Mouse (Mus musculus): Measurements from ENCODE around the gene Gm10251.
"Not testable (repeated sequence)": the region's sequence is repeated elsewhere in the genome, so short reads cannot be mapped to it uniquely, and the experiment has no call there.

Gene Gm10251

GRCm38 (mm10) chr14:6684070-6684469, at the start of gene Gm10251:
Gene Gm10251 (minus strand): TSS chr14:6684170.
- DNase-seq (ENCODE audit: low read depth) = not testable (repeated sequence)

GRCm38 (mm10) chr14:6720151-6720550, 36.2 kb upstream of the Gm10251 start, which contains the start of gene Gm8050:
Gene Gm8050 (minus strand): TSS chr14:6720251.
- not testable (repeated sequence) for DNase-seq (ENCODE audit: low read depth)

GRCm38 (mm10) chr14:6622318-6622717, 61.7 kb downstream of the Gm10251 start, which contains the start of gene Gm3460:
Gene Gm3460 (minus strand): TSS chr14:6622418.
- DNase-seq (ENCODE audit: low read depth) = not testable (repeated sequence)

GRCm38 (mm10) chr14:6606436-6606835, 77.5 kb downstream of the Gm10251 start:
- DNase-seq (ENCODE audit: low read depth) = not testable (repeated sequence)

GRCm38 (mm10) chr14:6605004-6605403, 79.0 kb downstream of the Gm10251 start:
- peak; percentile 57 for DNase-seq (ENCODE audit: low read depth)

- DNase-seq (ENCODE audit: low read depth) = peak; percentile 12
Observed at GRCm38 (mm10) chr14:6604551-6604950, 79.4 kb downstream of the Gm10251 start.

GRCm38 (mm10) chr14:6590513-6590912, 93.5 kb downstream of the Gm10251 start, which contains the start of gene Gm3629:
Gene Gm3629 (minus strand): TSS chr14:6590613.
- not testable (repeated sequence) for DNase-seq (ENCODE audit: low read depth)
